Mouse (Mus musculus): ENCODE measurements around the gene Slc25a23. TPM values are rescaled to one million over a fixed set of nuclear protein-coding genes. Genes with fewer than 3 reads are reported as not detected.

The Slc25a23 gene
- 44.0 and 51.8 TPM in 2 replicates for polyA plus RNA-seq (2012; rRNA removed)

GRCm38 (mm10) chr17:57059486-57059977 lies at the start of gene Slc25a23:
TSS of gene Slc25a23 (minus strand) at chr17:57059863.
- Histone ChIP-seq H3K4me1 (ENCODE audit: control insufficient read depth, insufficient read depth, low read length) (peaks cover 4% of the 10 kb centered on the region), H3K4me3 (replicated peaks; ENCODE audit: extremely low read depth, low read depth, low read length) (peak within 1 kb of the TSS; percentile 78)
- TF ChIP-seq POLR2A (IDR thresholded peaks at IDR 0.05; ENCODE audit: borderline replicate concordance, extremely low read depth, low read depth, low read length), result peak; percentile 3; the same call in 1 of the 2 replicates
- TF ChIP-seq CTCF (IDR thresholded peaks at IDR 0.05; ENCODE audit: insufficient read depth, low read length), result no peak
- WGBS, result 1% methylated on average over 36 of the region's 45 CpGs
- peak; percentile 62 for DNase-seq

DNA sequence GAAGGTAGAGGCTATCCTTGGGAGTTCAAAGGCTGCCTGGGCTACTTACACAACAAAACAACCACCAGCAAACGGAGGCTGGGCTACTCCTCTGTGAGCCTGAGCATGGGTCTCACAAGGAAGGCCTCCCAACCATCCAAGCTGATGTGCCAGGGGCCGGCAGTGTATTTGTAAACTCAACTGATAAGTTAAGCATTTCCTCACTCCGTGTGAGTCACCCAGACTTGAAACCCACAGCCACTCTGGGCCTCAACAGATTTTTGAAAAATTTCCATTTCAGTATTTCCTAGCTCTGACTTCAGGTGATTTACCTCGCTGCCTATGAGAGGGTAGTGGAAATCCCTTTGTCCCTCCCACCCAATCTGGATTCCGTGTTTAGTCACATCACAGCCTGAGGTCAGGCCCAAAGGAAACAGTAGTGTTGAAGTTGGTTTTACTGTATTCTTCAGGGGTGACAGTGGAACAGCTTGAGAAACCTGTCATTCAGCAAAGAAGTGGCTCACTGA lies 49.1 kb upstream of the Slc25a23 start:
- 36% methylated on average over 5 of the region's 5 CpGs for WGBS
- Histone ChIP-seq H3K4me3 (replicated peaks; ENCODE audit: extremely low read depth, low read depth, low read length) (no peak overlapping the region), H3K4me1 (ENCODE audit: control insufficient read depth, insufficient read depth, low read length) (no peaks in the 10 kb centered on the region; the same call in none of the 2 replicates)
- no peak for DNase-seq
- TF ChIP-seq POLR2A (IDR thresholded peaks at IDR 0.05; ENCODE audit: borderline replicate concordance, extremely low read depth, low read depth, low read length) (no peak), CTCF (IDR thresholded peaks at IDR 0.05; ENCODE audit: insufficient read depth, low read length) (no peak)

- DNase-seq, result no peak
- 83% methylated on average over 7 of the region's 7 CpGs for WGBS
- TF ChIP-seq CTCF (IDR thresholded peaks at IDR 0.05; ENCODE audit: insufficient read depth, low read length) (no peak), POLR2A (IDR thresholded peaks at IDR 0.05; ENCODE audit: borderline replicate concordance, extremely low read depth, low read depth, low read length) (no peak)
- H3K4me3 ChIP-seq (replicated peaks; ENCODE audit: extremely low read depth, low read depth, low read length), result no peak overlapping the region
- no peaks in the 10 kb centered on the region; the same call in none of the 2 replicates for H3K4me1 ChIP-seq (ENCODE audit: control insufficient read depth, insufficient read depth, low read length)
These were observed 48.5 kb upstream of the Slc25a23 start for GRCm38 (mm10) chr17:57108040-57108665.

- 88% methylated on average over 5 of the region's 5 CpGs for whole genome bisulfite sequencing
- no peaks in the 10 kb centered on the region; the same call in none of the 2 replicates for H3K4me1 ChIP-seq (ENCODE audit: control insufficient read depth, insufficient read depth, low read length)
- TF ChIP-seq CTCF (IDR thresholded peaks at IDR 0.05; ENCODE audit: insufficient read depth, low read length) (no peak), POLR2A (IDR thresholded peaks at IDR 0.05; ENCODE audit: borderline replicate concordance, extremely low read depth, low read depth, low read length) (no peak)
These were observed 47.4 kb upstream of the Slc25a23 start for GRCm38 (mm10) chr17:57107064-57107463.

DNA sequence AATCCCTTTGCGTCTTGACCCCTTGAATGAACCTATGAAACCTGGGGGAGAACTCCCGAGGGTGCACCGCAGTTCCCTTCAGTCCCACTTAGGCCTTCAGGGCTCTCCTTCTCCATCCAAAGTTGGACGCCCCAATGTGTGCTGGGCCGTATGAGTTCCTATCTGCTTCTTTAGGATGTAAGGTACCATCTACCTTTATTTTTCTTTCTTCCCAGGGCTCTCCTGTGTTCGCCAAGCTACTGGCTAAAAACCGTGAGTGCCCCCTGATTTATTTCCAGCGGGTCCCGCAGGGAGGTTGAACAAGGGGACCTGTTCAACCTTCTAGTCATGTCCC lies 46.3 kb upstream of the Slc25a23 start:
- 24% methylated on average over 9 of the region's 9 CpGs for WGBS
- no peak for DNase-seq
- H3K4me3 ChIP-seq (replicated peaks; ENCODE audit: extremely low read depth, low read depth, low read length), result no peak overlapping the region
- no peaks in the 10 kb centered on the region; the same call in none of the 2 replicates for H3K4me1 ChIP-seq (ENCODE audit: control insufficient read depth, insufficient read depth, low read length)
- TF ChIP-seq CTCF (IDR thresholded peaks at IDR 0.05; ENCODE audit: insufficient read depth, low read length), result no peak
- TF ChIP-seq POLR2A (IDR thresholded peaks at IDR 0.05; ENCODE audit: borderline replicate concordance, extremely low read depth, low read depth, low read length), result no peak

More at GRCm38 (mm10) chr17:57107064-57107463, 47.4 kb upstream of the Slc25a23 start:
- no peak overlapping the region for H3K4me3 ChIP-seq (replicated peaks; ENCODE audit: extremely low read depth, low read depth, low read length)
- no peak for DNase-seq

DNA sequence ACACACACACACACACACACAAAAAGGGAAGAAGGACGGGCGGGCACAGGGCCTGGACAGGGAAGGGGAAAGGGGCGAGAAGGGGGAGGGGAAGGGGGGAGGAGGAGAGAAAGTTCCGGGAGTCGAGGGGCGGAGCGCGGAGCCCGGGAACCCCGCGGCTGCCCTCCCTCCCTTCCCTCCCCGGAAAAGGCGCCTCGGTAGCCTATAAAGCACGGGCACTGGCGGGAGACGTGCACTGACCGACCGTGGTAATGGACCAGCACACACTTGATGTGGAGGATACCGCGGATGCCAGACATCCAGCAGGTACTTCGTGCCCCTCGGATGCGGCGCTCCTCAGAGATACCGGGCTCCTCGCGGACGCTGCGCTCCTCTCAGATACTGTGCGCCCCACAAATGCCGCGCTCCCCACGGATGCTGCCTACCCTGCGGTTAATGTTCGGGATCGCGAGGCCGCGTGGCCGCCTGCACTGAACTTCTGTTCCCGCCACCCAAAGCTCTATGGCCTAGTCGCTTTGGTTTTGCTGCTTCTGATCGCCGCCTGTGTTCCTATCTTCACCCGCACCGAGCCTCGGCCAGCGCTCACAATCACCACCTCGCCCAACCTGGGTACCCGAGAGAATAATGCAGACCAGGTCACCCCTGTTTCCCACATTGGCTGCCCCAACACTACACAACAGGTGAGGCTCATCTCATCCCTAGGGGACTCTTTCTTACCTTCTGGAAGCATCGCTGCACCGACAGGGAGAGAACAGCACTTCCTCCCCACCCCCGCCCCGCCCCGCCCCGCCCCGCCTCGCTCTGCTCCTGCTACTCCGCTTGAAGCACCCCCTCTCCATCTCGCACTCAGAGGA lies 45.7 kb upstream of the Slc25a23 start, which contains the start of gene Tnfsf9:
Gene Tnfsf9 (plus strand): TSS at position 145 of the 854 bp plus-strand sequence.
- TF ChIP-seq CTCF (IDR thresholded peaks at IDR 0.05; ENCODE audit: insufficient read depth, low read length), result no peak
- TF ChIP-seq POLR2A (IDR thresholded peaks at IDR 0.05; ENCODE audit: borderline replicate concordance, extremely low read depth, low read depth, low read length), result peak; percentile 59; the same call in 1 of the 2 replicates
- WGBS, result 1% methylated on average over 58 of the region's 61 CpGs
- H3K4me3 ChIP-seq (replicated peaks; ENCODE audit: extremely low read depth, low read depth, low read length), result peak within 1 kb of the TSS; percentile 79
- H3K4me1 ChIP-seq (ENCODE audit: control insufficient read depth, insufficient read depth, low read length), result no peaks in the 10 kb centered on the region; the same call in none of the 2 replicates
- peak; percentile 39 for DNase-seq

- TF ChIP-seq POLR2A (IDR thresholded peaks at IDR 0.05; ENCODE audit: borderline replicate concordance, extremely low read depth, low read depth, low read length) (no peak), CTCF (IDR thresholded peaks at IDR 0.05; ENCODE audit: insufficient read depth, low read length) (no peak)
- no peaks in the 10 kb centered on the region; the same call in none of the 2 replicates for H3K4me1 ChIP-seq (ENCODE audit: control insufficient read depth, insufficient read depth, low read length)
- no peak overlapping the region for H3K4me3 ChIP-seq (replicated peaks; ENCODE audit: extremely low read depth, low read depth, low read length)
- 49% methylated on average over 4 of the region's 4 CpGs for WGBS
- DNase-seq, result no peak
These were observed 44.8 kb upstream of the Slc25a23 start for GRCm38 (mm10) chr17:57104496-57104895.

- 63% methylated on average over 2 of the region's 2 CpGs for whole genome bisulfite sequencing
- no peak for DNase-seq
- H3K4me3 ChIP-seq (replicated peaks; ENCODE audit: extremely low read depth, low read depth, low read length), result no peak overlapping the region
- H3K4me1 ChIP-seq (ENCODE audit: control insufficient read depth, insufficient read depth, low read length), result no peaks in the 10 kb centered on the region; the same call in 1 of the 2 replicates
- TF ChIP-seq POLR2A (IDR thresholded peaks at IDR 0.05; ENCODE audit: borderline replicate concordance, extremely low read depth, low read depth, low read length) (no peak), CTCF (IDR thresholded peaks at IDR 0.05; ENCODE audit: insufficient read depth, low read length) (no peak)
These were observed 42.6 kb upstream of the Slc25a23 start for GRCm38 (mm10) chr17:57102276-57102675.

DNA sequence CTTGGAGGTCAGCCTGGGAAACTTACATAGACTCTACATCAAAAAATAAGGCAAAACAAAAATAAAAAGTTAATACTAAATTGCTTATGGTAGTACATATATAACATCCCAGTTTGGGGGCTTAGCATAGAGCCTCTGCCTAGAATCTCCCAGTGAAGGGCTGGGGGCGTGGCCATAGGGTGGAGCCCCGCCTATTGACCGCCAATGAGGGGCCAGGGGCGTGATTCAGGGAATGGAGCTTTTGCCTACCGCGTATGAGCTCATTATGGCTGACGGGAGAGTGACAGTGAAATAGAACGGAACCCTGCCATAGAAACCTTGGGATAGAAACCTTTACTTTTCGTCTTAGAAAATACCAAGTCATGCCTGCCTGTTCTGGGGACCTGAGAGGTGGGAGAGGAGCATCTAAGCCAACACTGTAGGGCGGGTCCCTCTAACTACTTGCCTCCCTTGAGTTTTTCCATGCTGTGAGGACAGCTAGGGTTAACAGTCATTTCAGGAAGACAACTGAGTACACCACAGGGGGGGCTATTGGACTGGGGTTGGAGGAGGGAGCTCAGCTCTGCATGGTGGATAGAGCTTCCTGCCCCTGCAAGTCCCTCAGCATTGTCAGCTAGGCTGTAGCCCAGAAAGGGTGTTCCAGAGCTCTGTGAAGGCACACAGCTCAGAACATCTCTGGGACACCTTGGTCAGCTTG lies 40.1 kb upstream of the Slc25a23 start:
- Histone ChIP-seq H3K4me3 (replicated peaks; ENCODE audit: extremely low read depth, low read depth, low read length) (no peak overlapping the region), H3K4me1 (ENCODE audit: control insufficient read depth, insufficient read depth, low read length) (no peaks in the 10 kb centered on the region)
- no peak for DNase-seq
- TF ChIP-seq POLR2A (IDR thresholded peaks at IDR 0.05; ENCODE audit: borderline replicate concordance, extremely low read depth, low read depth, low read length), result no peak
- no peak for TF ChIP-seq CTCF (IDR thresholded peaks at IDR 0.05; ENCODE audit: insufficient read depth, low read length)
- WGBS, result 15% methylated on average over 10 of the region's 10 CpGs

All from lung, adult 2 months (tissue).